Mouse (Mus musculus): ENCODE results near the gene Olfr643. TPM values are rescaled to one million over a fixed set of nuclear protein-coding genes. Genes with fewer than 3 reads are reported as not detected.

Olfr643 gene
- polyA plus RNA-seq, 1 experiment from 2014 or later: not detected

DNA sequence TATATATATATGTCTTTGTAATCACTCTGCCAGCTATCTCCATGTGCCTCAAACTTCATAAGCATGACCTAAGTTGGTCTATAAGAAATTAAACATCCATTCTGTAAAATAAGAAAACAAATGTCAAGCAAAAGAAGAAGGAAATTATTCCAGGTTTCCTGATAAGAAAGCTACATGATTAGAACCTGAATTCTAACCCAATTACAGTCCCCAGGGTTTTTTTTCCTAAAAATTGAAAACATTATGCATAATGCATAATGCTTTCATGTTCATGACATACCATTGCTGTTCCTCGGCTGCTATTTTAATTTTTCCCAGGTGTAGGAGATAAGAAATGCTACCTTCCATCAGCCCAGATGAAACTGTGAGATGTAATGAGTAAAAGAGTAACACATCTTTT is 51.8 kb downstream of the Olfr643 start, which contains the start of gene Olfr645:
Gene Olfr645 (minus strand): TSS at position 101 of the 400 bp plus-strand sequence.
- Histone ChIP-seq H3K9ac (no peak within 1 kb of the TSS), H3K4me1 (no peaks in the 10 kb centered on the region), H3K27me3 (no peaks in the 10 kb centered on the region), H3K36me3 (ENCODE audit: poor library complexity, severe bottlenecking) (no peaks in the 10 kb centered on the region), H3K27ac (no peak within 1 kb of the TSS), H3K4me2 (no peak within 1 kb of the TSS), H3K9me3 (replicated peaks) (no peaks in the 10 kb centered on the region), H3K4me3 (no peak within 1 kb of the TSS)
- 90% methylated on average over 1 of the region's 1 CpGs for WGBS
- ATAC-seq: no peak

DNA sequence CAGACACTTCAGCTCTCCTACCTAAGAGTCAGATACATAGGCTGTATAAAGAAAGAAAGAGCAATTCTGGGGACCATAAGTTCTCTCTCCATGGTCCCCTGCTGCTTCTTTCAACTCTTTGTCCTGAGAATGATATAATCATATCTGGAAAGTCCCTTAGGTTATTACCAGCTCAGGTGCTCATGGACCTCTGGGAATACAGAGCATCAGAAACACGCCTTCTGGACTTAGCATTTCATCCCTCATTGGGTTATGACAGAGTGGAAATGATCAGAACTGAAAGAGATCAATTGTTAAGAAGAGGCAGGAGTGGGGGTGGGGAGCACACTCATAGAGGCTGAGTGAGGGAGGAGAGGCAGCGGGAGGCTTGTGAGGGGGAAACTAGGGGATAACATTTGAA is 65.4 kb downstream of the Olfr643 start, which contains the start of gene Olfr644:
Gene Olfr644 (minus strand): TSS at position 101 of the 400 bp plus-strand sequence.
- no peak for ATAC-seq
- no peak within 1 kb of the TSS for H3K9ac ChIP-seq
- H3K4me1 ChIP-seq: no peaks in the 10 kb centered on the region
- H3K27me3 ChIP-seq: no peaks in the 10 kb centered on the region
- no peak within 1 kb of the TSS for H3K4me2 ChIP-seq
- H3K4me3 ChIP-seq: no peak within 1 kb of the TSS
- no peak within 1 kb of the TSS for H3K27ac ChIP-seq
- WGBS: 63% methylated on average over 2 of the region's 2 CpGs
- H3K36me3 ChIP-seq (ENCODE audit: poor library complexity, severe bottlenecking): no peaks in the 10 kb centered on the region
- peaks cover 5% of the 10 kb centered on the region for H3K9me3 ChIP-seq (replicated peaks)

DNA sequence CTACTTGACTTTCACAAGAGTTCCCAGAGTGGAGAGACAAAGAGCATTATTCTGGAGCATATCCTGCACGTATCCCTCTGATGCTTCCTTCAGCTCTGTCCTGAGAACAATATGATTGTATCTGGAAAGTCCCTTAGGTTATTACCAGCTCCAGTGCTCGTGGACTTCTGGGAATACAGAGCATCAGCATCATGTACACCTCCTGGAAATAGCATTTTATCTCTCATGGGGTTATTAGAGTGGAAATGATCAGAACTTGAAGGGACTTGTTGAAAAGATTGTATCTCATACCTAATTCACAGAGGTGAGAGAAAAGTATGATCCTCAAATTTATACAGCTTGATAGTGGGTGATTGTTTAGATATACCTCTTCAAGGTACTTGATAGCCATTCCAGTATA is 75.9 kb downstream of the Olfr643 start, which contains the start of gene 4930516K23Rik:
Gene 4930516K23Rik (minus strand): TSS at position 101 of the 400 bp plus-strand sequence.
- Histone ChIP-seq H3K9ac (no peak within 1 kb of the TSS), H3K4me1 (no peaks in the 10 kb centered on the region), H3K4me3 (no peak within 1 kb of the TSS), H3K36me3 (ENCODE audit: poor library complexity, severe bottlenecking) (no peaks in the 10 kb centered on the region), H3K9me3 (replicated peaks) (no peaks in the 10 kb centered on the region), H3K4me2 (no peak within 1 kb of the TSS), H3K27ac (no peak within 1 kb of the TSS), H3K27me3 (no peaks in the 10 kb centered on the region)
- WGBS: 58% methylated on average over 2 of the region's 2 CpGs
- no peak for ATAC-seq

DNA sequence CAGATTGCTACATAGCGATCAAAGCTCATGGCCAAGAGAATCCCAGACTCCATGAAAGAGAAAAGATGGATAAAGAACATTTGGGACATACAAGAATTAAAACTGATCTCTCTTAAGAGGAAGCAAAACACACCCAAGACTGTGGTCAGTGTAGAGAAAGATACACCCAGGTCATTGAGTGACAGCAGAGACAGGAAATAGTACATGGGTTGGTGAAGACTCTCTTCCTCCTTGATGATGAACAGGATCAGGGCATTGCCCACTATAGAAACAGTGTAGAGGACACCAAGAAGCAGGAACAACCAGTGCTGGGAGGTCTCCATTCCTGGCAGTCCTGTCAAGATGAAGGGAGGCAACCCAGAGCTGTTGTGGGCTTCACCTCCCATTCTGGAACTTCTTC is 78.0 kb downstream of the Olfr643 start:
- ATAC-seq: no peak
- no peak overlapping the region for H3K4me2 ChIP-seq
- H3K9ac ChIP-seq: no peak overlapping the region
- H3K36me3 ChIP-seq (ENCODE audit: poor library complexity, severe bottlenecking): no peaks in the 10 kb centered on the region
- H3K9me3 ChIP-seq (replicated peaks): no peaks in the 10 kb centered on the region
- H3K4me1 ChIP-seq: no peaks in the 10 kb centered on the region
- H3K27ac ChIP-seq: no peak overlapping the region
- no peaks in the 10 kb centered on the region for H3K27me3 ChIP-seq
- 91% methylated on average over 1 of the region's 1 CpGs for WGBS
- H3K4me3 ChIP-seq: no peak overlapping the region

GRCm38 (mm10) chr7:104052566-104052965 is 84.6 kb downstream of the Olfr643 start, which contains the start of gene Olfr642:
Gene Olfr642, minus strand, starts transcription at chr7:104052666.
- H3K36me3 ChIP-seq (ENCODE audit: poor library complexity, severe bottlenecking): no peaks in the 10 kb centered on the region
- no peak for ATAC-seq
- no peak within 1 kb of the TSS for H3K4me3 ChIP-seq
- no peaks in the 10 kb centered on the region for H3K4me1 ChIP-seq
- H3K27ac ChIP-seq: no peak within 1 kb of the TSS
- WGBS: 83% methylated on average over 1 of the region's 1 CpGs
- H3K4me2 ChIP-seq: no peak within 1 kb of the TSS
- no peaks in the 10 kb centered on the region for H3K27me3 ChIP-seq
- no peaks in the 10 kb centered on the region for H3K9me3 ChIP-seq (replicated peaks)
- H3K9ac ChIP-seq: no peak within 1 kb of the TSS

DNA sequence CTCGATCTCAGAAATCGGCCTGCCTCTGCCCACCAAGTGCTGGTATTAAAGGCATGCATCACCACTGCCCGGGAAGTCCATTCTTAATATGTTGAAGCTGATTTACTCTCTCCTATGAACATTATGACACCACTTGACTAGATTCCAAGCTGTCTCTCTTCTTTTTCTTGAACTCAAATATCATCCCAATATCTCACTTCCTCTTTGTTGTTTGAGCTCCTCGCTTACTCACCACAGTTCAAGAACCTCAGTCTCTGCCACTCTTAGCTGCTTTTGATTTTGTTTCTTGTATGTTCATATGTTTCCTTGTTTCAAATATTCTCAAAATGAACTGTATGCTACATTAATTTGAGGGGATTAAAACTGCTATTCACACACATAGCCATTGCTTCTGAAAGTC is 86.5 kb downstream of the Olfr643 start:
- no peak overlapping the region for H3K9ac ChIP-seq
- no peaks in the 10 kb centered on the region for H3K27me3 ChIP-seq
- no peak for ATAC-seq
- H3K27ac ChIP-seq: no peak overlapping the region
- no peak overlapping the region for H3K4me3 ChIP-seq
- no peaks in the 10 kb centered on the region for H3K9me3 ChIP-seq (replicated peaks)
- no peak overlapping the region for H3K4me2 ChIP-seq
- no peaks in the 10 kb centered on the region for H3K36me3 ChIP-seq (ENCODE audit: poor library complexity, severe bottlenecking)
- WGBS: 91% methylated on average over 4 of the region's 4 CpGs
- no peaks in the 10 kb centered on the region for H3K4me1 ChIP-seq

DNA sequence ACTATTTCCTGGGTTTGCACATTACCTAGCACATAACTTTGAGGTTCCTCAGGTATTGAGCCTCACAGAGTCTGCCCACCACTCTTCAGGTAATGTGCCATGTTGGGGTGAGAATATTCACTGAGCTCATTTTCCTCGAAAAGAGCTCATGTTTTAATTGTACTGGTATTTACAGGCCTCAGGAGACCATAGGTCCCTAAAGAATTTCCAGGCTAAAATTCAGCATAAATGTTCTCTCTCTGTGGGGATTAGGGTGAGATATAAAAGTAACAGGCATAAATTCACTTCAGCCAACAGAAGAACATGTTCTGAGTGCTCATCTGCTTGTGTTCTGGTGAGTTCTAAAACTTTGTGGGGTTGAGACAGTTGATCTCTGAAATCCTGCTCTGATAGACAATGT is 102.1 kb downstream of the Olfr643 start, which contains the start of gene Olfr641:
Gene Olfr641 (plus strand): TSS at position 301 of the 400 bp plus-strand sequence.
- no peak within 1 kb of the TSS for H3K4me3 ChIP-seq
- no peaks in the 10 kb centered on the region for H3K27me3 ChIP-seq
- H3K27ac ChIP-seq: no peak within 1 kb of the TSS
- no peak within 1 kb of the TSS for H3K4me2 ChIP-seq
- ATAC-seq: no peak
- no peaks in the 10 kb centered on the region for H3K4me1 ChIP-seq
- no peaks in the 10 kb centered on the region for H3K9me3 ChIP-seq (replicated peaks)
- H3K36me3 ChIP-seq (ENCODE audit: poor library complexity, severe bottlenecking): no peaks in the 10 kb centered on the region
- H3K9ac ChIP-seq: no peak within 1 kb of the TSS
- 78% methylated on average over 1 of the region's 1 CpGs for WGBS

GRCm38 (mm10) chr7:104026978-104027377 is 110.2 kb downstream of the Olfr643 start:
- 88% methylated on average over 3 of the region's 3 CpGs for WGBS
- Histone ChIP-seq H3K9me3 (replicated peaks) (no peaks in the 10 kb centered on the region), H3K4me3 (no peak overlapping the region), H3K4me2 (no peak overlapping the region), H3K27me3 (no peaks in the 10 kb centered on the region), H3K27ac (no peak overlapping the region), H3K4me1 (no peaks in the 10 kb centered on the region), H3K36me3 (ENCODE audit: poor library complexity, severe bottlenecking) (no peaks in the 10 kb centered on the region), H3K9ac (no peak overlapping the region)
- no peak for ATAC-seq

DNA sequence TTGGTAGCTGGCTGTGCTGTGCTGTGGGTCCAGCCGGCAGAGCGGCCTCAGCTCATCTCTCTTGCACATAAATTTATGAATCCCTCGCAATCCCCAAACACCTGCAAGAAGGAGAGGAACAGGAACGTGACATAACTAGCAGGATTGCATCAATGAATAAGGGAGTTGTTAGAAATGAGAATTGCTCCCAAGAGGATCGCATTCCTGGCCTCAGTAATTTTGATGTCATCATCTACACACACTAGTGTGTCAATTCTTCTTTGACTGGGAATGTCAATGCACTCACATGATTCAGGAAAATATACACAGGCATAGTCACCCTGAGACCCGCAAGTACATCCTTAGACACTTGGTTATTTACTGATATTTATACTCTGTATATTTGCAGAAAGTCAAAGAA is 111.7 kb downstream of the Olfr643 start, which contains the start of gene Olfr640:
Gene Olfr640 (minus strand): TSS at position 101 of the 400 bp plus-strand sequence.
- Histone ChIP-seq H3K4me3 (no peak within 1 kb of the TSS), H3K4me1 (no peaks in the 10 kb centered on the region), H3K27me3 (no peaks in the 10 kb centered on the region), H3K9ac (no peak within 1 kb of the TSS), H3K4me2 (no peak within 1 kb of the TSS), H3K9me3 (replicated peaks) (no peaks in the 10 kb centered on the region), H3K27ac (no peak within 1 kb of the TSS), H3K36me3 (ENCODE audit: poor library complexity, severe bottlenecking) (no peaks in the 10 kb centered on the region)
- whole genome bisulfite sequencing: 79% methylated on average over 6 of the region's 6 CpGs
- no peak for ATAC-seq

DNA sequence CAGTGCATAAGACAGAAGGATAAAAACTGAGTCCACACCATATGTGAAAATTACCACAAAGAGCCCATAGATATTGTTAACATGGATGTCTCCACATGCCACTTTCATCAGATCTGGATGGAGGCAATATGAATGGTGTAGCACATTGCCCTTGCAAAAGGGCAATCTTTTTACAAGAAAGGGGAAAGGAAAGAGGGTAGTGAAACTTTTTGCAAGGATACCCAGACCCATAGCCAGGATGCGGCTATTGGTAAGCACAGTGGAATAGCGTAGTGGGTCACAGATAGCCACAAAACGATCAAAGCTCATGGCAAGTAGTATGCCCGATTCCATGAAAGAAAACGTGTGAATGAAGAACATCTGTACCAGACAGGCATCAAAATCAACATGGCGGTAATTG is 115.6 kb downstream of the Olfr643 start:
- ATAC-seq: no peak
- no peaks in the 10 kb centered on the region for H3K9me3 ChIP-seq (replicated peaks)
- H3K4me1 ChIP-seq: no peaks in the 10 kb centered on the region
- no peaks in the 10 kb centered on the region for H3K27me3 ChIP-seq
- H3K27ac ChIP-seq: no peak overlapping the region
- H3K36me3 ChIP-seq (ENCODE audit: poor library complexity, severe bottlenecking): no peaks in the 10 kb centered on the region
- H3K4me3 ChIP-seq: no peak overlapping the region
- no peak overlapping the region for H3K4me2 ChIP-seq
- WGBS: 89% methylated on average over 6 of the region's 6 CpGs
- no peak overlapping the region for H3K9ac ChIP-seq

- 88% methylated on average over 1 of the region's 1 CpGs for WGBS
- Histone ChIP-seq H3K4me2 (no peak overlapping the region), H3K4me1 (no peaks in the 10 kb centered on the region), H3K27me3 (no peaks in the 10 kb centered on the region), H3K9ac (no peak overlapping the region), H3K4me3 (no peak overlapping the region), H3K27ac (no peak overlapping the region), H3K9me3 (replicated peaks) (no peaks in the 10 kb centered on the region), H3K36me3 (ENCODE audit: poor library complexity, severe bottlenecking) (no peaks in the 10 kb centered on the region)
- ATAC-seq: no peak
These were observed 118.3 kb downstream of the Olfr643 start for GRCm38 (mm10) chr7:104018953-104019352.

GRCm38 (mm10) chr7:104017203-104017602 is 120.0 kb downstream of the Olfr643 start, which contains the start of gene Olfr639:
Gene Olfr639, minus strand, starts transcription at chr7:104017303.
- H3K36me3 ChIP-seq (ENCODE audit: poor library complexity, severe bottlenecking): no peaks in the 10 kb centered on the region

DNA sequence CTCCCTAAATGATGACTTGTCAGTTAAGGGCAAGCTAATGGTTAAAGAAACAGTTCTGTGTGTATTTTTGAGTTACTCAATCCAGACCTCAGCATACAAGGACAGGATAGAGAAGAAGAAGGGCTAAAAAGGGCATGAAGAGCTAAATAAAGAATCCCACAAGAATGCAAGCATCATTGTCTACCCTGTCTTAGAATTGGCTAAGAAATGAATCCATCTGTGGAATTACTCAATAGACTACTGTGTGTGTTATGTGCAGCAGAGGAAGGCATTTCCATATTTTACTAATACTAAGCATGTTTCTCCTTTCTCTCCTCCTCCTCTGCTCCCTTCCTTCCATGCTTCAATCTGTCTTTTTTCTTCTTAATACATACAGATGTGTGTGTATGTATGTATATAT is 138.1 kb downstream of the Olfr643 start:
- Histone ChIP-seq H3K9me3 (replicated peaks) (no peaks in the 10 kb centered on the region), H3K36me3 (ENCODE audit: poor library complexity, severe bottlenecking) (no peaks in the 10 kb centered on the region), H3K4me2 (no peak overlapping the region), H3K4me3 (no peak overlapping the region), H3K4me1 (no peaks in the 10 kb centered on the region), H3K27me3 (no peaks in the 10 kb centered on the region), H3K9ac (no peak overlapping the region), H3K27ac (no peak overlapping the region)
- no peak for ATAC-seq

More at GRCm38 (mm10) chr7:104017203-104017602, 120.0 kb downstream of the Olfr643 start, which contains the start of gene Olfr639:
- Histone ChIP-seq H3K4me3 (no peak within 1 kb of the TSS), H3K9me3 (replicated peaks) (no peaks in the 10 kb centered on the region), H3K27ac (no peak within 1 kb of the TSS), H3K4me1 (no peaks in the 10 kb centered on the region), H3K4me2 (no peak within 1 kb of the TSS), H3K27me3 (no peaks in the 10 kb centered on the region), H3K9ac (no peak within 1 kb of the TSS)
- no peak for ATAC-seq

Measured in forebrain, embryonic 13.5 days (tissue).